Mouse (Mus musculus) midbrain, embryonic 16.5 days (tissue): Measurements from ENCODE around the gene Traf3. TPM values are rescaled to one million over a fixed set of nuclear protein-coding genes. Genes with fewer than 3 reads are reported as not detected.

Experiments used
- ATAC-seq: fragments of 200-750 bp; cut with Nextera tagmentation; 2 replicates; pipeline ENCODE4 v1.8.0; 2017; ENCODE audit warnings: moderate TSS enrichment
- H3K27ac ChIP-seq: fragments of 300-500 bp; sonication (generic); 2 replicates; pipeline ENCODE4 v1.5.1; 2014; ENCODE audit warnings: mild to moderate bottlenecking, low read length, mixed read lengths
- H3K27me3 ChIP-seq: fragments of 300-500 bp; sonication (generic); 2 replicates; pipeline ENCODE4 v1.6.1; 2014; ENCODE audit warnings: low read depth, low read length, mixed read lengths; ENCODE audit not compliant: control insufficient read depth, insufficient read depth
- H3K36me3 ChIP-seq: fragments of 300-500 bp; sonication (generic); 2 replicates; pipeline ENCODE4 v1.6.1; 2014; ENCODE audit warnings: mild to moderate bottlenecking, low read length, moderate library complexity, mixed read lengths; ENCODE audit not compliant: control insufficient read depth, insufficient read depth
- H3K4me1 ChIP-seq: fragments of 300-500 bp; sonication (generic); 2 replicates; pipeline ENCODE4 v1.6.1; 2014; ENCODE audit warnings: mild to moderate bottlenecking, low read length, mixed read lengths; ENCODE audit not compliant: control insufficient read depth, insufficient read depth
- H3K4me2 ChIP-seq: fragments of 300-500 bp; sonication (generic); 2 replicates; pipeline ENCODE4 v1.6.1; 2014; ENCODE audit warnings: mild to moderate bottlenecking, low read length, mixed read lengths
- H3K4me3 ChIP-seq: fragments of 300-500 bp; sonication (generic); 2 replicates; pipeline ENCODE4 v1.5.1; 2014; ENCODE audit warnings: low read depth, mild to moderate bottlenecking, low read length, moderate library complexity, mixed read lengths
- H3K9ac ChIP-seq: fragments of 300-500 bp; sonication (generic); 2 replicates; pipeline ENCODE4 v1.6.1; 2014; ENCODE audit warnings: low read depth, low read length, mixed read lengths
- H3K9me3 ChIP-seq: fragments of 300-500 bp; sonication (generic); replicated peaks from 2 replicates; pipeline ENCODE4 v1.6.1; 2014; ENCODE audit warnings: mild to moderate bottlenecking, low read length, mixed read lengths; ENCODE audit not compliant: control insufficient read depth, poor library complexity, severe bottlenecking
- WGBS: fragments of 180-500 bp; shearing (Covaris S2); extraction: QIAGEN DNeasy Blood & Tissue Kit; methylation state at CpG from one replicate; pipeline ENCODE4 v1.1.7; 2014; 5-methylcytosine and 5-hydroxymethylcytosine counted together
- polyA plus RNA-seq: library from polyadenylated mRNA; unstranded; fragments of >200 nt; fragmentation: Nextera tagmentation; extraction: Ambion mirVana; gene quantifications from 2 replicates; pipeline ENCODE4 v1.2.1, GENCODE M21; 2015

Traf3 gene
- polyA plus RNA-seq, 1 experiment from 2014 or later = 17.4 TPM

DNA sequence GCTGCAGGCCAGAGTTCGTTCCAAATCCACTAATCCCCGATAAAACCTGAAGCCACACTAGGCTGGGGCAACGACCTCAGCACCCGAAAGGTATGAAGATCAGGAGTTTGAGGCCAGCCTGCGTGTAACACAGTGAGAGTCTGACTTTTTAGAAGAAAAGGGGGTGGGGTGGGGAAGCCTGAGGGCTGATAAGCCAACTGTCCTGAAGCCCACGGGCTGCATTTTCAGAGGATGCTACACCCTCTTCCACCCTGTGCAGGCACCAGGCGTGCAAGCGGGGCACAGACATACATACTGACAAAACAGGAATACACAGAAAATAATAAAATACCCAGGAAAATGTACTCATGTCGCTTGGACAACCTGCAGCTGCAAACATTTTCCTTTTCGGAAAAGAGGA lies 145.6 kb downstream of the Traf3 start:
- no peak for ATAC-seq
- Histone ChIP-seq H3K9ac (no peak overlapping the region), H3K9me3 (no peaks in the 10 kb centered on the region), H3K4me3 (no peak overlapping the region), H3K4me1 (no peaks in the 10 kb centered on the region), H3K4me2 (no peak overlapping the region), H3K27me3 (no peaks in the 10 kb centered on the region), H3K36me3 (peaks cover 74% of the 10 kb centered on the region), H3K27ac (no peak overlapping the region)
- whole genome bisulfite sequencing = 95% methylated on average over 10 of the region's 10 CpGs

DNA sequence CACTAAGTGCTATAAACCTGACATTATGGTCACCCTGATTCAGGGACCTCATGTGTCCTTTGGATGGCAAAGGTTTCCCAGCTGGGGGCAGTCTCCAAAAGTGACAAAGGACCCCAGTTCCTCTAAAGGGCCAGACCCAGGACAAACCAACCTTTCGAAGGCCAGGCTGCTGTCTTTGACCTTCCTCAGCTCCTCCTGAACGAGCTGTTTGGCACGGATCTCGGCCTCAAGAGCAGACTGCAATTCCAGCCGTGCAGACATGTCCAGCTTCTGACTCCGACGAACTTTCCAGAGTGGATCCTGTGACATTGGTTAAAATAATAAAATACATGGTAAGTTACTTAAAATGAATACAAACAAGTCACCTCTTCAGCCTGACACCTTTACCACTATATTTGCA lies 148.1 kb downstream of the Traf3 start:
- Histone ChIP-seq H3K4me2 (no peak overlapping the region), H3K9ac (no peak overlapping the region), H3K9me3 (no peaks in the 10 kb centered on the region), H3K27me3 (no peaks in the 10 kb centered on the region), H3K4me3 (no peak overlapping the region), H3K4me1 (no peaks in the 10 kb centered on the region), H3K36me3 (peaks cover 80% of the 10 kb centered on the region), H3K27ac (no peak overlapping the region)
- ATAC-seq = no peak
- 95% methylated on average over 7 of the region's 7 CpGs for WGBS

Other genes with a start within 250 kb of the Traf3 start
- gene Ankrd9, start 187.3 kb upstream of the Traf3 start, polyA plus RNA-seq = 7.0 and 7.1 TPM in 2 replicates
- 4.4 and 5.3 TPM in 2 replicates for gene Rcor1, start 127.0 kb upstream of the Traf3 start, polyA plus RNA-seq
- not detected in 2 replicates for gene 4930595D18Rik, start 18.1 kb downstream of the Traf3 start, polyA plus RNA-seq
- 16.4 and 29.5 TPM in 2 replicates for gene Amn, start 104.7 kb downstream of the Traf3 start, polyA plus RNA-seq
- gene Cdc42bpb, start 211.3 kb downstream of the Traf3 start, polyA plus RNA-seq = 39.9 and 40.2 TPM in 2 replicates
- gene Lbhd2, start 240.4 kb downstream of the Traf3 start, polyA plus RNA-seq = 4.9 and 7.0 TPM in 2 replicates